Mouse (Mus musculus) cortical plate, adult 2 months (tissue): ENCODE data around the gene Gnaq. TPM values are rescaled to one million over a fixed set of nuclear protein-coding genes. Genes with fewer than 3 reads are reported as not detected.

Experiments used
- H3K27ac ChIP-seq: fragments of 200-500 bp; 2 replicates; pipeline ENCODE4 v1.5.1; 2012; ENCODE audit warnings: low read length, control low read depth, inconsistent platforms; ENCODE audit not compliant: insufficient read depth
- H3K4me1 ChIP-seq: fragments of 200-500 bp; 2 replicates; pipeline ENCODE4 v1.6.1; 2011; ENCODE audit warnings: low read length; ENCODE audit not compliant: control insufficient read depth, insufficient read depth
- H3K4me3 ChIP-seq: fragments of 200-500 bp; 2 replicates; pipeline ENCODE4 v1.5.1; 2011; ENCODE audit warnings: mild to moderate bottlenecking, low read length, control low read depth; ENCODE audit not compliant: insufficient read depth
- CTCF ChIP-seq: fragments of 200-500 bp; IDR thresholded peaks from 2 replicates; pipeline ENCODE4 v1.5.1; 2011; ENCODE audit warnings: mild to moderate bottlenecking, control low read depth, low read length; ENCODE audit not compliant: insufficient read depth; ENCODE audit errors: extremely low read depth
- POLR2A ChIP-seq: fragments of 200-500 bp; IDR thresholded peaks from 2 replicates; pipeline ENCODE4 v1.6.1; 2011; ENCODE audit warnings: mild to moderate bottlenecking, low read length, control low read depth; ENCODE audit not compliant: insufficient read depth; ENCODE audit errors: extremely low read depth
- polyA plus RNA-seq: library from polyadenylated mRNA; depleted of rRNA; stranded (reverse); fragments of >200 nt; gene quantifications from 2 replicates; pipeline ENCODE4 v1.2.3, GENCODE M21; 2012

Gene Gnaq
- polyA plus RNA-seq, 1 experiment: 59.1 TPM

GRCm38 (mm10) chr19:16337866-16338530 is 205.4 kb downstream of the Gnaq start:
- Histone ChIP-seq H3K4me1 (peaks cover 4% of the 10 kb centered on the region), H3K27ac (no peak overlapping the region), H3K4me3 (no peak overlapping the region)
- TF ChIP-seq POLR2A (no peak), CTCF (no peak)

- peaks cover 4% of the 10 kb centered on the region for H3K4me1 ChIP-seq
- no peak overlapping the region for H3K27ac ChIP-seq
- H3K4me3 ChIP-seq: no peak overlapping the region
- TF ChIP-seq CTCF (no peak), POLR2A (no peak)
Observed at GRCm38 (mm10) chr19:16339954-16340586, 207.4 kb downstream of the Gnaq start.

GRCm38 (mm10) chr19:16342702-16343101 is 210.1 kb downstream of the Gnaq start:
- TF ChIP-seq CTCF: peak; percentile 38; the same call in 1 of the 2 replicates
- TF ChIP-seq POLR2A: no peak
- H3K4me1 ChIP-seq: peaks cover 10% of the 10 kb centered on the region
- no peak overlapping the region for H3K4me3 ChIP-seq
- no peak overlapping the region for H3K27ac ChIP-seq

- Histone ChIP-seq H3K4me3 (no peak overlapping the region), H3K4me1 (peaks cover 7% of the 10 kb centered on the region), H3K27ac (no peak overlapping the region)
- TF ChIP-seq POLR2A: no peak
- no peak for TF ChIP-seq CTCF
Observed at GRCm38 (mm10) chr19:16345516-16345915, 212.9 kb downstream of the Gnaq start.

GRCm38 (mm10) chr19:16347037-16347436 is 214.4 kb downstream of the Gnaq start:
- no peak overlapping the region for H3K4me3 ChIP-seq
- H3K4me1 ChIP-seq: peaks cover 7% of the 10 kb centered on the region
- H3K27ac ChIP-seq: no peak overlapping the region
- TF ChIP-seq POLR2A (no peak), CTCF (no peak)

- TF ChIP-seq POLR2A (no peak), CTCF (no peak)
- H3K27ac ChIP-seq: no peak overlapping the region
- peaks cover 2% of the 10 kb centered on the region for H3K4me1 ChIP-seq
Observed at GRCm38 (mm10) chr19:16353701-16354136, 221.1 kb downstream of the Gnaq start.

GRCm38 (mm10) chr19:16358148-16358547 is 225.5 kb downstream of the Gnaq start:
- Histone ChIP-seq H3K4me3 (no peak overlapping the region), H3K27ac (no peak overlapping the region), H3K4me1 (peaks cover 2% of the 10 kb centered on the region)
- TF ChIP-seq CTCF: no peak
- no peak for TF ChIP-seq POLR2A

More at GRCm38 (mm10) chr19:16353701-16354136, 221.1 kb downstream of the Gnaq start:
- H3K4me3 ChIP-seq: no peak overlapping the region

- Histone ChIP-seq H3K4me1 (peaks cover 2% of the 10 kb centered on the region), H3K4me3 (no peak overlapping the region), H3K27ac (no peak overlapping the region)
- no peak for TF ChIP-seq POLR2A
- TF ChIP-seq CTCF: peak; percentile 60
Observed at GRCm38 (mm10) chr19:16358905-16359304, 226.3 kb downstream of the Gnaq start.

- Histone ChIP-seq H3K4me3 (no peak overlapping the region), H3K4me1 (peaks cover 11% of the 10 kb centered on the region), H3K27ac (no peak overlapping the region)
- TF ChIP-seq CTCF (no peak), POLR2A (no peak)
Observed at GRCm38 (mm10) chr19:16366465-16367063, 233.9 kb downstream of the Gnaq start.
